Mouse (Mus musculus): ENCODE data around the gene Tcf7l1. TPM values are rescaled to one million over a fixed set of nuclear protein-coding genes. Genes with fewer than 3 reads are reported as not detected.
"Not testable (repeated sequence)": the region's sequence is repeated elsewhere in the genome, so short reads cannot be mapped to it uniquely, and the experiment has no call there.

Gene Tcf7l1
- 7.9 and 8.7 TPM in 2 replicates for polyA plus RNA-seq (2012; ENCODE audit: insufficient read depth, insufficient read length, missing spikeins)

DNA sequence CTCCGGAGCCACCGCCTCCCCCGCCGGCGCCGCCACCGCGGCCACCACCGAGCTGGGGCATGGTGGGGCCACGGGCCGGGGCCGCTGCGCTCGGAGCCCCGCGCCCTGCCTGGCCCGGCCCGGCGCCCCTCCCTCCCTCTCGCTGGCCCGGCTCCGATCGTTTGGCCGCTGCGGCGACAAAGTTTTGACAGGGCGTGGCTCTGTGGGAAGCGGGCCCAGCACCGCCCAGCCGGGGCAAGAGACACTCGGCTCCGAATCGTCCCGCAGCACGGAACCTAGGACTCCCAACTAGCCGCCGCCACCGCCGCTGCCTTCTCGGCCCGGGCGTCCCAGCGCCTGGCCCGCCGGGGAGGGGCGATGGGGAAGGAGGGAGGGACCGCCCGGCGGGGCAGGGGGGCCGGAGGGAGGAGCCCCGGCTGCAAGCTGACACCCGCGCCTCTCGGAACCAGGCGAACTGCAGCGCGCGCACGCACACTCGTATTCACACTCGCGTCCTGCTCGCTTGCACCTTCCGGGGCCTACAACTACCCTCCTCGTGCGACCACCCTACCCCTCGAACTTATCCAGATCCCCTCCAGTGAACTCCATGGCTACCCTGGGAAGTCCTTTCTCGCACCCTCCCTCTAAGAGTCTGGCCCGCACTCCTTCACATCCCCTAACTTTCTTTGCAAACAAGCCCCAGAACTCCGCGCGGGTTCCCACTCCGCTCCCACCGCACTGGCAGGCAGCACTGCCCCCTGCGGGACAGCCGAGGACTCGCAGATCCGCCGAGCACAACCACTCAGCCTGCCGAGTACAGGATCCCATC is at the start of gene Tcf7l1:
Tcf7l1 (minus strand) TSS at position 363 of the 808 bp plus-strand sequence.
- Histone ChIP-seq H3K27ac (replicated peaks; ENCODE audit: low read depth, low read length) (peak within 1 kb of the TSS; percentile 56), H3K4me3 (ENCODE audit: insufficient read depth, low read depth, low read length) (peak within 1 kb of the TSS; percentile 98), H3K4me1 (ENCODE audit: control insufficient read depth, insufficient read depth, insufficient read length, low read length) (peaks cover 4% of the 10 kb centered on the region)

DNA sequence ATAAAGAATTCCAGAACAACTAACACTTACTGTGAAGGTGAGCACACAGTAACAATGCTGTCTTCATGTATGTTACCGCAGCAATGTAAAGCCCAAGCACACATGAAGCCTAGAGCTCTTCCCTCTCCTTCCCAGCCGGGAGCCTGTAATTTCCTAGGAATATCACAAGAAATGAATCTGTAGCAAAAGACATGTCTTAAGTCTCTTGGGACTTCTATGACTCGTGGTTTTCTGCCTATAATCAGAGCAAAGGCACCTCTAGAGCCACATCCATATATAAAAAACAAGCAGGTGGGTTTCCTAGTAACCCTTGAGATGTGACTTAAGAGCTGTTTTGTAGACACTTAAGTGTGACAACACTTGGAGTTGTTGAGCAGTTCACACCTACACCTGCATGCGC is 48.7 kb upstream of the Tcf7l1 start:
- Histone ChIP-seq H3K4me1 (ENCODE audit: control insufficient read depth, insufficient read depth, insufficient read length, low read length) (no peaks in the 10 kb centered on the region), H3K4me3 (ENCODE audit: insufficient read depth, low read depth, low read length) (no peak overlapping the region), H3K27ac (replicated peaks; ENCODE audit: low read depth, low read length) (no peak overlapping the region)

DNA sequence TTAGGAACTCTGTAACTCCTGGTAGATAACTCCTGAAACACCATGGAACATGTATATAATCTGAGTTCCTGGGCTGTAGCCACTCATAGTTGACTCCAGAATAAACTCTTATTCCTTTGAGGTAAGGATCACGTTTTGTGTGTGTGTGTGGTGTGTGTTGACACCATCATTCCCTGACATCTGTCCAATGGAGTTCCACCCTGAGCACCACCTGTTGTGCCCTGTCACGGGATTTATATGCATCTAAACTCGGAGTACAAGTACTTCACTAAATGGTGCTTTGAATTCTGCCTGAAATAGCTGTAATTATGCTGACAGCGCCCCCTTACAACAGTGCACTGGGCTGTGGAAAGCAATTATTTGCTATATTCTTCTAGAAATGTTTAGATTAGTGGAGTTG is 45.5 kb upstream of the Tcf7l1 start:
- no peaks in the 10 kb centered on the region for H3K4me1 ChIP-seq (ENCODE audit: control insufficient read depth, insufficient read depth, insufficient read length, low read length)
- H3K4me3 ChIP-seq (ENCODE audit: insufficient read depth, low read depth, low read length): no peak overlapping the region
- H3K27ac ChIP-seq (replicated peaks; ENCODE audit: low read depth, low read length): no peak overlapping the region

DNA sequence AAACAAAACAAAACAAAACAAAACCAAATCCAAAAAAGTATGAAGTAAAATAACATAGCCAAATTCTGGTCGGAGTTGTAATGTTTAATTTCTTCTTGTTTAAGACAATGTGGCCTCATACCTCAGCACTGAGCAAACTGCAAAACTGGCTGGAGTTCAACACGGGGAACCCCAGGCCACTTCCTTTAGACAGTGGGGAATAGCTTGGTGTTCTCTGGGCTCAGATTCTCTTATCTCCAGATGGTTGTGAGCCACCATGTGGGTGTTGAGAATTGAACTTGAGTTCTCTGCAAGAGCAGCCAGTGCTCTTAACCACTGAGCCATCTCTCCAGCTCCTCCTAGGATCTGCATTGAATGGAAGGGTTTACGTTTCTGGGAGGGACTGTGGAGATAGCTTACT is 42.8 kb upstream of the Tcf7l1 start:
- Histone ChIP-seq H3K4me1 (ENCODE audit: control insufficient read depth, insufficient read depth, insufficient read length, low read length) (no peaks in the 10 kb centered on the region), H3K4me3 (ENCODE audit: insufficient read depth, low read depth, low read length) (no peak overlapping the region), H3K27ac (replicated peaks; ENCODE audit: low read depth, low read length) (no peak overlapping the region)

DNA sequence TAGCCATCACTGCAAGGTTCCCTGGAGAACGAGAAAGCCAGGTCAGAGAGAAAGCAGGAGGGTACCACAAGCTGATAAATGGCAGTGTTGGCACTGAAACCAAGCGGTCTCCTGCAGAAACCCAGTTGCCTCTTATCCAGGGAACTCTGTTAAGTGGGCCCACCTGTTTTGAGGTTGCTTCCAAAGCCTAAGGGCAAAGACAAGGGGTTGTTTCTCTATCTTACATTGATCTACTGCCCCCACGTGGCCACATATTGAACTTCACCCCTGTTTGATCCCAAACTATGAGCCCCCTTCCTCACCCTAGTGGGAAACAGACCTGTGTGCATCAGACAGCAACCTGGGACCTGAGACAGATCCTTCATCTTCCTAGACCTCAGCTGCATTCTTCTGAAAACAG is 42.2 kb upstream of the Tcf7l1 start:
- no peaks in the 10 kb centered on the region for H3K4me1 ChIP-seq (ENCODE audit: control insufficient read depth, insufficient read depth, insufficient read length, low read length)
- no peak overlapping the region for H3K27ac ChIP-seq (replicated peaks; ENCODE audit: low read depth, low read length)
- H3K4me3 ChIP-seq (ENCODE audit: insufficient read depth, low read depth, low read length): no peak overlapping the region

DNA sequence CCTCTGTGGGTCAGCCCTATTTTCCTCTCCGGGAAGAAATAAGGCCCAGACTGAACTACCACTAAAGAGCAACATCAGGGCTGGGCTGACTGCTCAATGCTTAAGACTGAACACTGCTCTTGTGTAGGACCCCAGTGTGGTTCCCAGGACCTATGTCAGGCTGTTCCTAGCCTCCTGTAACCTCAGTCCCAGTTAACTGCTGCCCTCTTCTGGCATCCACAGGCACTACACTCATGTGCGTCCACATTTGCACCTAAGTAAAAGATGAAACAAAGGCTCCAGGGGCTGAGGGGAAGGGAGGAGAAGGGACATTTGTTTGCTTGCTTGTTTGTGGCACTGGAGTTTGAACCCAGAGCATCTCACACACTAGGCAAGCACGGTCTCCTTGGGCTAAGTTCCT is 39.8 kb upstream of the Tcf7l1 start:
- Histone ChIP-seq H3K4me1 (ENCODE audit: control insufficient read depth, insufficient read depth, insufficient read length, low read length) (no peaks in the 10 kb centered on the region), H3K4me3 (ENCODE audit: insufficient read depth, low read depth, low read length) (no peak overlapping the region), H3K27ac (replicated peaks; ENCODE audit: low read depth, low read length) (no peak overlapping the region)

DNA sequence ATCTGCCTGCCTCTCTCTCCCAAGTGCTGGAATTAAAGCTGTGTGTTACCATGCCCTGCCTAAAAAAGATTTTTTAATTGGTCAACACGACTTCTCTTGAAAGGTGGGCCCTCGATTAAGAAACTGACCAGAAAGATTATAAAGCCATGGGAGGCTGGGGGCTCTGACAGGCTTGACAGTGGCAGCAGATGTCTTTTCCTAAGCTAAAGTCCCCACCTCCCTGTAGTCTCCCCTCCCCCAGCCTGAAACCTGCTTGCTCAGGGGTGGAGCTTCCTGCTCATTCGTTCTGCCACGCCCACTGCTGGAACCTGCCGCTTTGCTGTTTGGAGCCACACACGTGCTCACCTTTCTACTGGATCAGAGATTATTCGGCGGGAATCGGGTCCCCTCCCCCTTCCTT is 39.0 kb upstream of the Tcf7l1 start:
- H3K4me3 ChIP-seq (ENCODE audit: insufficient read depth, low read depth, low read length); H3K4me1 ChIP-seq (ENCODE audit: control insufficient read depth, insufficient read depth, insufficient read length, low read length); H3K27ac ChIP-seq (replicated peaks; ENCODE audit: low read depth, low read length): not testable (repeated sequence)

DNA sequence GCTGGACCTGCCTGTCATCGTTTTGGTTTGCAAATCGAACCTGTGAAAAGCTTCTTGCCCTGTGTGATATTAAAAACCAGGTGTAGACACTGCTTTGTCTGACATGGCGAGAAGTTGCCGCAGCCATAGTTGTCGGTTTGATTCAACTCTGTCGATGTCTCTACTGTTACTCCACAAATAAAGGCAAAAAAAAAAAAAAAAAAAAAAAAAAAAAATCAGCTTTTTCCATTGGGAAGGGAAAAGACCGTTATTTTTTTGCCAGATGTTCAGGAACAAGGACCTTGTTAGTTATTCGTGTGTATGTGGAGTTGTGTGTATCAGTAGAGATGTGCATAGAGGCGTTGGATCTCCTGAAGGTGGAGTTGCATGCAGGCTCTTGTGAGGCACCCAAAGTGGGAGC is 36.7 kb upstream of the Tcf7l1 start:
- no peak overlapping the region for H3K27ac ChIP-seq (replicated peaks; ENCODE audit: low read depth, low read length)
- H3K4me3 ChIP-seq (ENCODE audit: insufficient read depth, low read depth, low read length): no peak overlapping the region
- H3K4me1 ChIP-seq (ENCODE audit: control insufficient read depth, insufficient read depth, insufficient read length, low read length): no peaks in the 10 kb centered on the region

DNA sequence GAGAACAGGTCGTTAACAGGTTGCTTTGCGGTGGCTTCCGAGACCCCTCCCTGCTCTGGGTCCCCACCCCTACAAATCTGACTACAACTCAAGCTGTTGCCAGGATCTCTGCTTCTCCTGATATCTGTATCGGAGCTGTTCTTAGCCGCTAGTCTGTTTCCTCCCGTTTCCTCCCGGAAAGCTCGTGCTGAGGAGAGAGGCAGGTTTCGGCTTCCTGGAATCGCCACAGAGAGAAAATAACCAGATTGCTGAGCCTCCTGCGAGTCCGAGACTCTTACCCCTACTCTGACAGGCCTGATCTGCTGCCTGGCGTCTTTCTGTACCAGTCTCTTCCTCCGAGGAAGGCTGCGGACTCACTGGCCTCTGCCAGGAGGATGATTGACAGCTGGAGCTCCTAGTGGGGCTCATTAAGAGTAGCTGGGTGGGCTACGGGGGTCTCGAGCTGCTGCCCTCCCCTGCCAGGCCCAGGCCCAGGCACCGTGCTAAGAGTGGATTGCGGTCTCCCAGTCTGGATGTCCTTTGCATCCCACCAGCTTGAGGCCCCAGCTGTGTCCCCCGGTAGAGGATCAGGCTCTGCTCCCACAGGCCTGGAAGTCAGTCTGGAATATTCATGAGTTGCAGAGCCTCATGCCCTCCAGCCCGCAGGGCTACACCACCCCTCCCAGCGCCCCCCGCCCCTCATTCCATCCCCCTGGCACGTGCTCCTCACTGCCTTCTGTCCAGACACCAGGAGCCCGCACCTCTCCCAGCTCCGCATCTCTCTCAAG is 36.1 kb upstream of the Tcf7l1 start:
- no peaks in the 10 kb centered on the region for H3K4me1 ChIP-seq (ENCODE audit: control insufficient read depth, insufficient read depth, insufficient read length, low read length)
- peak overlapping the region; percentile 54 for H3K4me3 ChIP-seq (ENCODE audit: insufficient read depth, low read depth, low read length)
- H3K27ac ChIP-seq (replicated peaks; ENCODE audit: low read depth, low read length): no peak overlapping the region

DNA sequence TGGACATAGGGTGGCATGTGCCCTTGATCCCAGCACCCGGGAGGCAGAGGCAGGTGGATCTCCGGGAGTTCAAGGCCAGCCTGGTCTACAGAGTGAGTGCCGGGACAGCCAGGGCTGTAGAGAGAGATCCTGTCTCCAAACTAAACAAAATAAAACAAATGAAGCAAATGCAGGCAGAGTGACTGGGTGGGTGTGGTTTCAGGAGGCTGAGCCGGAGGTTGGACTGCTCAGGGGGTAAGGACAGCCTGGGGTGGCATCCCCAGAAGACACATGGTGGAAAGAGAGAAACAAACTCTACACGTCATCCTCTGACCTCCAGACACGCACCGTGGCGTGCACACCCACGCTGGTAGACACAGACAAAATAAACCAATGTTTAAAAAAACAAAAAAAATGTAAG is 24.4 kb upstream of the Tcf7l1 start:
- H3K4me1 ChIP-seq (ENCODE audit: control insufficient read depth, insufficient read depth, insufficient read length, low read length): no peaks in the 10 kb centered on the region
- no peak overlapping the region for H3K27ac ChIP-seq (replicated peaks; ENCODE audit: low read depth, low read length)
- H3K4me3 ChIP-seq (ENCODE audit: insufficient read depth, low read depth, low read length): no peak overlapping the region

DNA sequence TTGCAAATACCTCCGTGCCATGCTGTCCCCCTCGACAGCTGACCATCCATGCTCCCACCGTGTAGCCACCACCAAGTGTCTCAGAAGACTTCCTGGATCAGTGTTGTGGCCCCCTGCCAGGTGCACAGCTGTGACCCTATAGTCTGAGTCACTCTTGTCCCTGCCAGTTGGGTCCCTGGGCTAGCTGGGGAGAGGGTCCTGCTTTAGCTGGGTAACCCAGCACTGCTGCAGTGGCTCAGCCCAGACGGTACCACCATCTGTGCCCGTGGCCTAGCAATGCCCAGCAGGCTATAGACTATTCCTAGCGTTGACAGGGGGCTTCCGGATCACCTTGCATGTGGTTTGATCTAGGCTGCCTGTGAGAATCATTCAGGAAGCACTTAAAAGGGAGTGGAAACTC is 21.2 kb upstream of the Tcf7l1 start:
- Histone ChIP-seq H3K4me1 (ENCODE audit: control insufficient read depth, insufficient read depth, insufficient read length, low read length) (no peaks in the 10 kb centered on the region), H3K27ac (replicated peaks; ENCODE audit: low read depth, low read length) (no peak overlapping the region), H3K4me3 (ENCODE audit: insufficient read depth, low read depth, low read length) (no peak overlapping the region)

DNA sequence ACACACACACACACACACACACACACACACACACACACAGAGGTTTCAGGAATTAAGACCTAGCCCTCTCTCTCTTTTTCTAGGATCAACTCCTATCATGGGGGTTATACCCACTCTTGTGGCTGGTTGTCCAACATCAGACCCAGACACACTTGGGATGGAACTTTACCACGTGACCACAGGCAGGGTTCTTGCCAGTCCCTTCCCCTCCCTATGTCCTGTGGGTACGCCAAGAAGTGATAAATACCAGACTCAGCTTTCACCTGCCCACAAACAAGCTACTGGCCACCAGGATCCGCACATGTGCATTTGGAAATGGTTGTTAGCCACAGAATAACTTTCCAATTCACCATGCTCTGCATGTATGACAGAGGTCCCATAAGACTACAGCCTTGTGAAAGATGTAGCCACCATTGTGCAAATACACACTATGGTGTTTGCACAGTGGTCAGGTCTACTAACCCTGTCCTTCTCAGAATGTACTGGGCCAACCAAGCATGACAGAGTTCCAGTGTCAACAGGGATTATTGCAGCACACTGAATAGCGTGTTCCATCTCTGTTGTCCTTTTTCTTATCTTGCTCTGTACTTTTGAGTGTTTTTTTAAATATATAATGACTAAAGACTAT is 20.6 kb upstream of the Tcf7l1 start:
- H3K27ac ChIP-seq (replicated peaks; ENCODE audit: low read depth, low read length): no peak overlapping the region
- H3K4me3 ChIP-seq (ENCODE audit: insufficient read depth, low read depth, low read length): no peak overlapping the region
- H3K4me1 ChIP-seq (ENCODE audit: control insufficient read depth, insufficient read depth, insufficient read length, low read length): no peaks in the 10 kb centered on the region

DNA sequence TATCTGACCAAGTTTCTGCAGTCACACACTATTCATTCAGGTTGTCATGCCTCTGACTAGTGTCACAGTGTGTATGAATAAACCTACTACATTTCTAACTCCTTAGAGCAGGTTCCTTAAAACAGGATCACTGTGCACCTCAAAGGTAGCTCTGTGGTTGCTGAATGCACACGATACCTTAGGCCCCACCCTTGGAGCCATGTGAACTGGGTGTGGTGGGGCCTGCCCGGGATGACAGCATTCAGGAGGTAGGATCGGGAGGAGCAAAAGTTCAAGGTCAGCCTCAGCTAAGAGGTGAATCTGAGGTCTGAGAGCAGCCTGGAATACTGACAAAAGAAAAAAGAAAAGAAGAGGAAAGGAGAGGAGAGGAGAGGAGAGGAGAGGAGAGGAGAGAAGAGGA is 19.3 kb upstream of the Tcf7l1 start:
- Histone ChIP-seq H3K4me3 (ENCODE audit: insufficient read depth, low read depth, low read length) (no peak overlapping the region), H3K4me1 (ENCODE audit: control insufficient read depth, insufficient read depth, insufficient read length, low read length) (no peaks in the 10 kb centered on the region), H3K27ac (replicated peaks; ENCODE audit: low read depth, low read length) (no peak overlapping the region)

DNA sequence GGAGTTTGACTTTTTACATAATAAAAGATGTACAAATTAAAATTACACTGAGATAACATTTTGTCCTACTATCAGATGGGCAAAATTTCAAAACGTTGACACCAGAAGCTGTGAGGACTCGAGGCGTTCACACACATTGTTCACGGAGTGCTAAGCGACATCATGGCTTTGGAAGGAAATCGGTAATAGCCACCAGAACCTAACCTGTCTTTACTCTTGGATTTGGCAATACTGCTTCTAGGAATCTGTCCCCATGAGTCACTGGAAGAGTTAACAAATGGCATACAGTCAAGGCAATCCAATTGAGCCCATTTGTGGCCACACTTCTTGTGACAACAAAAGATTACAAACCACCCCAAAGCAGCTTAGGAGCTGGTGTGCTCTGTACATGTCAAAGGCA is 14.6 kb upstream of the Tcf7l1 start:
- H3K4me3 ChIP-seq (ENCODE audit: insufficient read depth, low read depth, low read length): no peak overlapping the region
- no peak overlapping the region for H3K27ac ChIP-seq (replicated peaks; ENCODE audit: low read depth, low read length)
- no peaks in the 10 kb centered on the region for H3K4me1 ChIP-seq (ENCODE audit: control insufficient read depth, insufficient read depth, insufficient read length, low read length)

DNA sequence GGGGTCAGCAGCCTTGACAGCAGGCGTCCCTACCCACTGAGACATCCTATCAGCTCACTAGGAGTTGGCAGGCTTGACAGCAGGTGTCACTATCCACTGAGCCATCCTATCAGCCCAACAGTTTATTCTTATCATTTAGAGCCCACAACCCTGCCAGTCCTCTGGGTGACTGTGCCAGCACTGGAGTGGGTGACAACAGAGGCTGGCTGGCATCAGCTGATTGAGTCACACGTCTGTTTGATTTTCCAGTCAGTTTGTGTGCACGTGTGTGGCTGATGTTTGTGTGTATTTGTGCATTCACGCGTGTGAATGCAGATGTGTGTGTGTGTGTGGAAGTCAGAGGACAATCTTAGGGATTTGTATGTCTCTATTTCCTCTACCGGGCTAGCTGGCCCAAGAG is 13.1 kb upstream of the Tcf7l1 start:
- Histone ChIP-seq H3K4me1 (ENCODE audit: control insufficient read depth, insufficient read depth, insufficient read length, low read length) (no peaks in the 10 kb centered on the region), H3K27ac (replicated peaks; ENCODE audit: low read depth, low read length) (no peak overlapping the region), H3K4me3 (ENCODE audit: insufficient read depth, low read depth, low read length) (no peak overlapping the region)

Data from brown adipose tissue, adult 24 weeks (tissue).